Mouse (Mus musculus) bone marrow, adult 2 months (tissue): ENCODE data around the gene Shc3. TPM values are rescaled to one million over a fixed set of nuclear protein-coding genes. Genes with fewer than 3 reads are reported as not detected.

Source experiments
- H3K27ac ChIP-seq: fragments of 200-500 bp; 2 replicates; pipeline ENCODE4 v1.5.1; 2012; ENCODE audit warnings: low read depth, mild to moderate bottlenecking, control low read depth, inconsistent platforms, low read length; ENCODE audit not compliant: control insufficient read depth, poor library complexity, insufficient read depth
- H3K4me1 ChIP-seq: fragments of 200-500 bp; 2 replicates; pipeline ENCODE4 v1.6.1; 2011; ENCODE audit warnings: low read length; ENCODE audit not compliant: control insufficient read depth, insufficient read depth
- H3K4me3 ChIP-seq: fragments of 200-500 bp; replicated peaks from 2 replicates; pipeline ENCODE3; 2011; ENCODE audit warnings: mild to moderate bottlenecking, low read depth, low read length, control low read depth; ENCODE audit not compliant: control insufficient read depth
- CTCF ChIP-seq: fragments of 200-500 bp; IDR thresholded peaks from 2 replicates; pipeline ENCODE4 v1.5.1; 2011; ENCODE audit warnings: low read length, control low read depth; ENCODE audit not compliant: control insufficient read depth, insufficient read depth
- POLR2A ChIP-seq: fragments of 200-500 bp; IDR thresholded peaks from 2 replicates; pipeline ENCODE4 v1.6.1; 2011; ENCODE audit warnings: low read depth, mild to moderate bottlenecking, control low read depth, low read length, borderline replicate concordance; ENCODE audit not compliant: control insufficient read depth
- WGBS: fragments of 180-500 bp; shearing (Covaris S2); methylation state at CpG from one replicate; pipeline ENCODE4 v1.1.7; 2018; 5-methylcytosine and 5-hydroxymethylcytosine counted together
- polyA plus RNA-seq: library from polyadenylated mRNA; stranded (reverse); fragments of >200 nt; gene quantifications from 2 replicates; pipeline ENCODE4 v1.2.4, GENCODE M21; 2011; ENCODE audit warnings: low replicate concordance; ENCODE audit not compliant: missing spikeins, insufficient read depth, insufficient read length

Shc3 gene
- polyA plus RNA-seq, 1 experiment = not detected

GRCm38 (mm10) chr13:51609231-51609630 lies 40.0 kb upstream of the Shc3 start:
- TF ChIP-seq CTCF (no peak), POLR2A (no peak)
- no peaks in the 10 kb centered on the region for H3K4me1 ChIP-seq
- 89% methylated on average over 7 of the region's 7 CpGs for WGBS
- no peak overlapping the region for H3K4me3 ChIP-seq
- no peak overlapping the region for H3K27ac ChIP-seq

GRCm38 (mm10) chr13:51603894-51604244 lies 34.6 kb upstream of the Shc3 start:
- WGBS = 57% methylated on average over 4 of the region's 4 CpGs
- TF ChIP-seq CTCF (no peak), POLR2A (no peak)
- H3K27ac ChIP-seq = no peak overlapping the region
- no peak overlapping the region for H3K4me3 ChIP-seq
- H3K4me1 ChIP-seq = no peaks in the 10 kb centered on the region

- H3K4me3 ChIP-seq = no peak overlapping the region
- WGBS = 61% methylated on average over 16 of the region's 16 CpGs
- TF ChIP-seq CTCF (no peak), POLR2A (no peak)
- no peak overlapping the region for H3K27ac ChIP-seq
- H3K4me1 ChIP-seq = no peaks in the 10 kb centered on the region
Observed at GRCm38 (mm10) chr13:51603221-51603893, 34.1 kb upstream of the Shc3 start.

- 76% methylated on average over 8 of the region's 8 CpGs for WGBS
- Histone ChIP-seq H3K4me3 (no peak overlapping the region), H3K27ac (no peak overlapping the region), H3K4me1 (no peaks in the 10 kb centered on the region)
- TF ChIP-seq CTCF (no peak), POLR2A (no peak)
Observed at GRCm38 (mm10) chr13:51602764-51603163, 33.5 kb upstream of the Shc3 start.

- no peak overlapping the region for H3K27ac ChIP-seq
- 46% methylated on average over 8 of the region's 8 CpGs for WGBS
- TF ChIP-seq POLR2A (no peak), CTCF (no peak)
- no peak overlapping the region for H3K4me3 ChIP-seq
- H3K4me1 ChIP-seq = no peaks in the 10 kb centered on the region
Observed at GRCm38 (mm10) chr13:51600169-51600568, 30.9 kb upstream of the Shc3 start.

GRCm38 (mm10) chr13:51598063-51598462 lies 28.8 kb upstream of the Shc3 start:
- TF ChIP-seq POLR2A (no peak), CTCF (no peak)
- H3K4me1 ChIP-seq = no peaks in the 10 kb centered on the region; the same call in 1 of the 2 replicates
- no peak overlapping the region for H3K4me3 ChIP-seq
- no peak overlapping the region for H3K27ac ChIP-seq
- WGBS = 0% methylated on average over 2 of the region's 2 CpGs

- WGBS = 49% methylated on average over 11 of the region's 11 CpGs
- Histone ChIP-seq H3K27ac (no peak overlapping the region), H3K4me3 (no peak overlapping the region), H3K4me1 (no peaks in the 10 kb centered on the region; the same call in 1 of the 2 replicates)
- TF ChIP-seq POLR2A = no peak
- TF ChIP-seq CTCF = no peak
Observed at GRCm38 (mm10) chr13:51595404-51595803, 26.2 kb upstream of the Shc3 start.

GRCm38 (mm10) chr13:51594656-51595311 lies 25.6 kb upstream of the Shc3 start:
- Histone ChIP-seq H3K27ac (no peak overlapping the region), H3K4me1 (no peaks in the 10 kb centered on the region; the same call in 1 of the 2 replicates), H3K4me3 (no peak overlapping the region)
- 4% methylated on average over 36 of the region's 36 CpGs for WGBS
- TF ChIP-seq POLR2A (no peak), CTCF (no peak)

- WGBS = 17% methylated on average over 4 of the region's 4 CpGs
Observed at GRCm38 (mm10) chr13:51588005-51588404, 18.8 kb upstream of the Shc3 start.

More at GRCm38 (mm10) chr13:51588005-51588404, 18.8 kb upstream of the Shc3 start:
- TF ChIP-seq POLR2A (no peak), CTCF (no peak)
- H3K27ac ChIP-seq = no peak overlapping the region
- no peaks in the 10 kb centered on the region for H3K4me1 ChIP-seq
- no peak overlapping the region for H3K4me3 ChIP-seq
